Mouse (Mus musculus) midbrain, embryonic 12.5 days (tissue): ENCODE data around the gene Trim75. TPM values are rescaled to one million over a fixed set of nuclear protein-coding genes. Genes with fewer than 3 reads are reported as not detected.

Experiments
- ATAC-seq: fragments of 200-750 bp; cut with Nextera tagmentation; 2 replicates; pipeline ENCODE4 v1.8.0; 2017; ENCODE audit warnings: low read depth, moderate TSS enrichment, moderate library complexity; ENCODE audit not compliant: low FRiP score
- H3K27ac ChIP-seq: fragments of 300-500 bp; sonication (generic); replicated peaks from 2 replicates; pipeline ENCODE4 v1.5.1; 2016; ENCODE audit warnings: mild to moderate bottlenecking
- H3K27me3 ChIP-seq: fragments of 300-500 bp; sonication (generic); 2 replicates; pipeline ENCODE4 v1.6.1; 2016; ENCODE audit warnings: mild to moderate bottlenecking
- H3K36me3 ChIP-seq: fragments of 300-500 bp; sonication (generic); 2 replicates; pipeline ENCODE4 v1.6.1; 2016
- H3K4me1 ChIP-seq: fragments of 300-500 bp; sonication (generic); 2 replicates; pipeline ENCODE4 v1.6.1; 2016
- H3K4me2 ChIP-seq: fragments of 300-500 bp; sonication (generic); replicated peaks from 2 replicates; pipeline ENCODE4 v1.6.1; 2016; ENCODE audit warnings: mild to moderate bottlenecking, moderate library complexity
- H3K4me3 ChIP-seq: fragments of 300-500 bp; sonication (generic); 2 replicates; pipeline ENCODE4 v1.5.1; 2016; ENCODE audit warnings: mild to moderate bottlenecking
- H3K9ac ChIP-seq: fragments of 300-500 bp; sonication (generic); replicated peaks from 2 replicates; pipeline ENCODE4 v1.6.1; 2016; ENCODE audit warnings: mild to moderate bottlenecking, moderate library complexity
- H3K9me3 ChIP-seq: fragments of 300-500 bp; sonication (generic); 2 replicates; pipeline ENCODE4 v1.6.1; 2016; ENCODE audit warnings: mild to moderate bottlenecking
- WGBS: fragments of 180-500 bp; shearing (Covaris S2); methylation state at CpG from one replicate; pipeline ENCODE4 v1.1.7; 2016; 5-methylcytosine and 5-hydroxymethylcytosine counted together
- polyA plus RNA-seq: library from polyadenylated mRNA; unstranded; fragments of >200 nt; fragmentation: Nextera tagmentation; extraction: Ambion mirVana; gene quantifications from 2 replicates; pipeline ENCODE4 v1.2.1, GENCODE M21; 2016

The Trim75 gene
- polyA plus RNA-seq, 1 experiment from 2014 or later = not detected

- H3K27ac ChIP-seq = no peak overlapping the region
- no peak for ATAC-seq
- H3K9me3 ChIP-seq = no peaks in the 10 kb centered on the region
- H3K4me1 ChIP-seq = no peaks in the 10 kb centered on the region
- no peak overlapping the region for H3K4me2 ChIP-seq
- no peaks in the 10 kb centered on the region for H3K27me3 ChIP-seq
- H3K9ac ChIP-seq = no peak overlapping the region
- no peak overlapping the region for H3K4me3 ChIP-seq
- WGBS = 83% methylated on average over 20 of the region's 20 CpGs
- no peaks in the 10 kb centered on the region for H3K36me3 ChIP-seq
Measured at GRCm38 (mm10) chr8:64983150-64983897, 4.3 kb downstream of the Trim75 start.

DNA sequence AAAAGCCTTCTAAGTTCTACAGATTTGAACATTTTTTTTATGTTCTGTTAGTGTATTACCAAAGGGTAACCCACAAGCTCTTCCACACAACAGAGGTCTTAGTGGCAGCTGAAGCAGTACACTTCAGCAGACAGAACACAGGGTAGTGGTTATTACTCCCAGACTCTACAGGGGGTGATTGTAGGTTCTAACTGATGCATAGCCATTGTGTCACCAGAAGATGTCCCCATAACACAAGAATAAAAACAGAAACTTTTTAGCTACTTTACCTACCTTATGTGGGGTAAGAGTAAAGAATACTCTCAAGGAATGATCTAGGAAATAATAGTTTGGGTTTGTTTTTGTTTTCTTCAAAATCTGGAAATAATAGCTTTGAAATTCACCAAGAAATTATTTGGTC lies 24.8 kb downstream of the Trim75 start:
- H3K36me3 ChIP-seq = peaks cover 18% of the 10 kb centered on the region
- no peaks in the 10 kb centered on the region for H3K4me1 ChIP-seq
- no peaks in the 10 kb centered on the region for H3K27me3 ChIP-seq
- no peak for ATAC-seq
- H3K27ac ChIP-seq = no peak overlapping the region
- H3K9me3 ChIP-seq = no peaks in the 10 kb centered on the region
- H3K4me2 ChIP-seq = no peak overlapping the region
- no peak overlapping the region for H3K9ac ChIP-seq
- no peak overlapping the region for H3K4me3 ChIP-seq

- no peak overlapping the region for H3K4me2 ChIP-seq
- H3K9me3 ChIP-seq = no peaks in the 10 kb centered on the region
- H3K36me3 ChIP-seq = peaks cover 10% of the 10 kb centered on the region; the same call in 1 of the 2 replicates
- no peaks in the 10 kb centered on the region for H3K27me3 ChIP-seq
- ATAC-seq = no peak
- WGBS = 87% methylated on average over 9 of the region's 9 CpGs
- no peak overlapping the region for H3K9ac ChIP-seq
- H3K27ac ChIP-seq = no peak overlapping the region
- no peaks in the 10 kb centered on the region for H3K4me1 ChIP-seq
- H3K4me3 ChIP-seq = no peak overlapping the region
Measured at GRCm38 (mm10) chr8:64959025-64959424, 28.6 kb downstream of the Trim75 start.

- H3K27me3 ChIP-seq = no peaks in the 10 kb centered on the region
- ATAC-seq = no peak
- H3K4me3 ChIP-seq = no peak overlapping the region
- H3K9me3 ChIP-seq = no peaks in the 10 kb centered on the region
- H3K36me3 ChIP-seq = no peaks in the 10 kb centered on the region
- 84% methylated on average over 6 of the region's 6 CpGs for WGBS
- no peak overlapping the region for H3K27ac ChIP-seq
- no peak overlapping the region for H3K4me2 ChIP-seq
- H3K4me1 ChIP-seq = no peaks in the 10 kb centered on the region
- H3K9ac ChIP-seq = no peak overlapping the region
Measured at GRCm38 (mm10) chr8:64952101-64952500, 35.5 kb downstream of the Trim75 start.

DNA sequence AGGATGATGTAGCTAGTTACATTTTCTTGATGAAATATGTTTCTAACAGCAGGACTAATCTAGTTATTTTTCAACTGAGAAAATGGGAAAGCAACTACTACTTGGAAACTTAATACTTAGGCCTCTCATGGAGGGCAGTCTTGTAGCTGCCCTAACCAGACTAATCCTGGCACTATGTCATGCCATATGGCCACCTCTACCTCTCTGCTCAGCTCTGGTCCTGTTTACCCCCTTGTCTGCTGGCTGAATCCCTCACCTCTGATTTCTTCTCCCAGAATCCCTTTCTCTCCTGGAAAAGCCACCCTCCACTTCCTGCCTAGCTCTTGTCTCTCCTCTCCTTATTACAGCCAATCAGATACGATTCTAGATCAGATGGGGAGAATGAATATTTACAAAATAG lies 39.3 kb downstream of the Trim75 start:
- no peaks in the 10 kb centered on the region for H3K9me3 ChIP-seq
- no peak overlapping the region for H3K27ac ChIP-seq
- no peak overlapping the region for H3K4me3 ChIP-seq
- no peak for ATAC-seq
- peaks cover 8% of the 10 kb centered on the region; the same call in 1 of the 2 replicates for H3K27me3 ChIP-seq
- H3K4me1 ChIP-seq = no peaks in the 10 kb centered on the region
- H3K9ac ChIP-seq = no peak overlapping the region
- 87% methylated on average over 1 of the region's 1 CpGs for WGBS
- H3K4me2 ChIP-seq = no peak overlapping the region
- no peaks in the 10 kb centered on the region for H3K36me3 ChIP-seq

- peaks cover 10% of the 10 kb centered on the region for H3K27me3 ChIP-seq
- no peaks in the 10 kb centered on the region for H3K36me3 ChIP-seq
- 0 out of 2 replicates have a peak, but pooled peaks cover 4% of the 10 kb centered on the region for H3K4me1 ChIP-seq
- 14% methylated on average over 10 of the region's 10 CpGs for WGBS
- H3K9me3 ChIP-seq = no peaks in the 10 kb centered on the region
- peak overlapping the region; percentile 60 for H3K9ac ChIP-seq
- no peak for ATAC-seq
- peak overlapping the region; percentile 69 for H3K27ac ChIP-seq
- peak overlapping the region; percentile 80 for H3K4me3 ChIP-seq
- peak overlapping the region; percentile 60 for H3K4me2 ChIP-seq
Measured at GRCm38 (mm10) chr8:64947698-64948034, 40.0 kb downstream of the Trim75 start.

- 2% methylated on average over 72 of the region's 73 CpGs for WGBS
- H3K9me3 ChIP-seq = no peaks in the 10 kb centered on the region
- H3K36me3 ChIP-seq = no peaks in the 10 kb centered on the region
- H3K27me3 ChIP-seq = peaks cover 10% of the 10 kb centered on the region
- ATAC-seq = peak; percentile 95
- H3K4me2 ChIP-seq = peak within 1 kb of the TSS; percentile 60
- 0 out of 2 replicates have a peak, but pooled peaks cover 5% of the 10 kb centered on the region for H3K4me1 ChIP-seq
- peak within 1 kb of the TSS; percentile 69 for H3K27ac ChIP-seq
- H3K9ac ChIP-seq = peak within 1 kb of the TSS; percentile 60
- H3K4me3 ChIP-seq = peak within 1 kb of the TSS; percentile 80
Measured at GRCm38 (mm10) chr8:64946820-64947697, 40.6 kb downstream of the Trim75 start, which contains the start of gene Tmem192. TSS of gene Tmem192 (plus strand) at chr8:64947185.

GRCm38 (mm10) chr8:64946441-64946819 lies 41.2 kb downstream of the Trim75 start:
- Histone ChIP-seq H3K27ac (no peak overlapping the region), H3K27me3 (peaks cover 10% of the 10 kb centered on the region), H3K4me3 (peak overlapping the region; percentile 80; the same call in 1 of the 2 replicates), H3K9ac (no peak overlapping the region), H3K9me3 (no peaks in the 10 kb centered on the region), H3K4me1 (0 out of 2 replicates have a peak, but pooled peaks cover 5% of the 10 kb centered on the region), H3K36me3 (no peaks in the 10 kb centered on the region), H3K4me2 (peak overlapping the region; percentile 60; the same call in 1 of the 2 replicates)
- ATAC-seq = no peak
- WGBS = 55% methylated on average over 8 of the region's 8 CpGs

DNA sequence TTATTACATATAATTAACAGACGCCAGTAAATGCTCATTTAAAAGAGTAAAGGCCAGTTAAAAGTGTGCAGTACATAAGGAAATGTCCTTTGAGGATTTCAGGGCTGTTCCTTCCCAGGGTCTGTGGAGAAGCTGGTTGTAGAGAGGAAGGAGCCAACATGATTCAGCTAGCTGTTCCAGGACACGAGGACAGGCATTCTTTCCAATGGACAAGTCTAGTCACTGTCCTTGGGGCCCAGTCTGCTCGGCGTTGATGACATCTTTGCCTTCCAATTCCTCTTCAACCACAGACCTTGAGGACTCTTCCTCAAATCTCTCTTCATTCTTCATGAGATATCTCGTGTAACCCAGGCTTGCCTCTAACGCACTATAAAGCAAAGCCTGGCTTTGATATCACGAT lies 42.0 kb downstream of the Trim75 start:
- ATAC-seq = no peak
- Histone ChIP-seq H3K9me3 (no peaks in the 10 kb centered on the region), H3K27ac (no peak overlapping the region), H3K4me1 (0 out of 2 replicates have a peak, but pooled peaks cover 5% of the 10 kb centered on the region), H3K4me3 (no peak overlapping the region), H3K9ac (no peak overlapping the region), H3K4me2 (no peak overlapping the region), H3K27me3 (peaks cover 10% of the 10 kb centered on the region), H3K36me3 (no peaks in the 10 kb centered on the region)
- 80% methylated on average over 7 of the region's 7 CpGs for WGBS

- no peaks in the 10 kb centered on the region for H3K9me3 ChIP-seq
- no peak for ATAC-seq
- peaks cover 10% of the 10 kb centered on the region for H3K27me3 ChIP-seq
- 0 out of 2 replicates have a peak, but pooled peaks cover 5% of the 10 kb centered on the region for H3K4me1 ChIP-seq
- no peak overlapping the region for H3K4me2 ChIP-seq
- no peak overlapping the region for H3K27ac ChIP-seq
- H3K9ac ChIP-seq = no peak overlapping the region
- H3K36me3 ChIP-seq = no peaks in the 10 kb centered on the region
- 27% methylated on average over 5 of the region's 5 CpGs for WGBS
- no peak overlapping the region for H3K4me3 ChIP-seq
Measured at GRCm38 (mm10) chr8:64944831-64945230, 42.8 kb downstream of the Trim75 start.

GRCm38 (mm10) chr8:64942946-64943345 lies 44.7 kb downstream of the Trim75 start:
- H3K9me3 ChIP-seq = no peaks in the 10 kb centered on the region
- peaks cover 10% of the 10 kb centered on the region for H3K27me3 ChIP-seq
- no peak for ATAC-seq
- 22% methylated on average over 5 of the region's 5 CpGs for WGBS
- no peaks in the 10 kb centered on the region for H3K36me3 ChIP-seq
- H3K4me1 ChIP-seq = 0 out of 2 replicates have a peak, but pooled peaks cover 5% of the 10 kb centered on the region
- H3K27ac ChIP-seq = no peak overlapping the region
- no peak overlapping the region for H3K9ac ChIP-seq
- no peak overlapping the region for H3K4me3 ChIP-seq
- H3K4me2 ChIP-seq = no peak overlapping the region

GRCm38 (mm10) chr8:64941495-64941894 lies 46.1 kb downstream of the Trim75 start:
- Histone ChIP-seq H3K4me2 (no peak overlapping the region), H3K4me1 (0 out of 2 replicates have a peak, but pooled peaks cover 5% of the 10 kb centered on the region), H3K4me3 (no peak overlapping the region), H3K9ac (no peak overlapping the region), H3K36me3 (no peaks in the 10 kb centered on the region), H3K9me3 (no peaks in the 10 kb centered on the region), H3K27ac (no peak overlapping the region), H3K27me3 (peaks cover 10% of the 10 kb centered on the region)
- ATAC-seq = peak; percentile 57
- 15% methylated on average over 9 of the region's 9 CpGs for WGBS
